Mouse (Mus musculus): Measurements from ENCODE around the gene Eif4b.

DNA sequence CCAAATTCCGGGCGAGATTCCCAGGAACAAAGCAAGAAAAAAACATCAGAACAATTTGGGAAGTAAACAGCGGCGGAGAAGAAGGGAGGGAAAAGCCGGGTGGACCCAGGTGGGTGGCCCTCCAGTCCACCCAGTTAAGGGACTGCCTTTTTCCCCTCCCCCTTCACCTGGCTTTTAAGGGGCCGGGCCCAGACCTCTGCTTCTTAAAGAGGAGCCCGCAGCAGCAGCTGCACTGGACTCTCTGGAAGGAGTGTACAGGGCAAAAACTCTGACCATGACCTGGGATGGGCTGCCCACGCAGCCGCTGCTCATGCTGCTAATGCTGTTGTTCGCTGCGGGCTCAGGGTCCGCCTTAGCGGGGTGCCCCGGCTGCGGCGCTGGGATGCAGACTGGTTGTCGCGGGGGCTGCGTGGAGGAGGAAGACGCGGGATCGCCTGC, 70.7 kb downstream of the Eif4b start, which contains the start of gene Igfbp6:
- TF ChIP-seq CTCF (conservative IDR thresholded peaks at IDR 0.05; ENCODE audit: insufficient read depth, insufficient read length, low read depth, low read length): no peak
- no peak for TF ChIP-seq POLR2A (IDR thresholded peaks at IDR 0.05; ENCODE audit: low read depth, low read length)

Measured in kidney, adult 2 months (tissue).